Mouse (Mus musculus) midbrain, embryonic 14.5 days (tissue): ENCODE data around the gene Nudt4. TPM values are rescaled to one million over a fixed set of nuclear protein-coding genes. Genes with fewer than 3 reads are reported as not detected.

Source experiments
- ATAC-seq: fragments of 200-750 bp; cut with Nextera tagmentation; 2 replicates; pipeline ENCODE4 v1.8.0; 2017; ENCODE audit warnings: moderate number of reproducible peaks, moderate library complexity; ENCODE audit not compliant: low FRiP score, low TSS enrichment
- DNase-seq: peaks from one replicate; pipeline ENCODE4 v3.0.0-alpha.2; 2015
- H3K27ac ChIP-seq: fragments of 300-500 bp; sonication (generic); replicated peaks from 2 replicates; pipeline ENCODE4 v1.5.1; 2014; ENCODE audit warnings: mild to moderate bottlenecking, low read depth, low read length, moderate library complexity
- H3K27me3 ChIP-seq: fragments of 300-500 bp; sonication (generic); 2 replicates; pipeline ENCODE4 v1.6.1; 2014; ENCODE audit warnings: low read length, control low read depth, mixed read lengths; ENCODE audit not compliant: control insufficient read depth, insufficient read depth
- H3K36me3 ChIP-seq: fragments of 300-500 bp; sonication (generic); 2 replicates; pipeline ENCODE4 v1.6.1; 2014; ENCODE audit warnings: low read length, control low read depth; ENCODE audit not compliant: control insufficient read depth, insufficient read depth
- H3K4me1 ChIP-seq: fragments of 300-500 bp; sonication (generic); 2 replicates; pipeline ENCODE4 v1.6.1; 2014; ENCODE audit warnings: mild to moderate bottlenecking, antibody characterized with exemption, low read length, control low read depth; ENCODE audit not compliant: control insufficient read depth, insufficient read depth
- H3K4me2 ChIP-seq: fragments of 300-500 bp; sonication (generic); 2 replicates; pipeline ENCODE4 v1.6.1; 2014; ENCODE audit warnings: mild to moderate bottlenecking, low read length, moderate library complexity
- H3K4me3 ChIP-seq: fragments of 300-500 bp; sonication (generic); replicated peaks from 2 replicates; pipeline ENCODE4 v1.5.1; 2014; ENCODE audit warnings: low read depth, low read length
- H3K9ac ChIP-seq: fragments of 300-500 bp; sonication (generic); replicated peaks from 2 replicates; pipeline ENCODE4 v1.6.1; 2014; ENCODE audit warnings: mild to moderate bottlenecking, low read length, moderate library complexity
- H3K9me3 ChIP-seq: fragments of 300-500 bp; sonication (generic); 2 replicates; pipeline ENCODE4 v1.6.1; 2016; ENCODE audit warnings: low read length, control low read depth, mixed read lengths; ENCODE audit not compliant: control insufficient read depth
- WGBS: fragments of 180-500 bp; shearing (Covaris S2); extraction: QIAGEN DNeasy Blood & Tissue Kit; methylation state at CpG from one replicate; pipeline ENCODE4 v1.1.7; 2014; 5-methylcytosine and 5-hydroxymethylcytosine counted together
- polyA plus RNA-seq: library from polyadenylated mRNA; unstranded; fragments of >200 nt; fragmentation: Nextera tagmentation; extraction: Ambion mirVana; gene quantifications from 2 replicates; pipeline ENCODE4 v1.2.1, GENCODE M21; 2014

The Nudt4 gene
- polyA plus RNA-seq: 64.9 and 80.0 TPM in 2 replicates

DNA sequence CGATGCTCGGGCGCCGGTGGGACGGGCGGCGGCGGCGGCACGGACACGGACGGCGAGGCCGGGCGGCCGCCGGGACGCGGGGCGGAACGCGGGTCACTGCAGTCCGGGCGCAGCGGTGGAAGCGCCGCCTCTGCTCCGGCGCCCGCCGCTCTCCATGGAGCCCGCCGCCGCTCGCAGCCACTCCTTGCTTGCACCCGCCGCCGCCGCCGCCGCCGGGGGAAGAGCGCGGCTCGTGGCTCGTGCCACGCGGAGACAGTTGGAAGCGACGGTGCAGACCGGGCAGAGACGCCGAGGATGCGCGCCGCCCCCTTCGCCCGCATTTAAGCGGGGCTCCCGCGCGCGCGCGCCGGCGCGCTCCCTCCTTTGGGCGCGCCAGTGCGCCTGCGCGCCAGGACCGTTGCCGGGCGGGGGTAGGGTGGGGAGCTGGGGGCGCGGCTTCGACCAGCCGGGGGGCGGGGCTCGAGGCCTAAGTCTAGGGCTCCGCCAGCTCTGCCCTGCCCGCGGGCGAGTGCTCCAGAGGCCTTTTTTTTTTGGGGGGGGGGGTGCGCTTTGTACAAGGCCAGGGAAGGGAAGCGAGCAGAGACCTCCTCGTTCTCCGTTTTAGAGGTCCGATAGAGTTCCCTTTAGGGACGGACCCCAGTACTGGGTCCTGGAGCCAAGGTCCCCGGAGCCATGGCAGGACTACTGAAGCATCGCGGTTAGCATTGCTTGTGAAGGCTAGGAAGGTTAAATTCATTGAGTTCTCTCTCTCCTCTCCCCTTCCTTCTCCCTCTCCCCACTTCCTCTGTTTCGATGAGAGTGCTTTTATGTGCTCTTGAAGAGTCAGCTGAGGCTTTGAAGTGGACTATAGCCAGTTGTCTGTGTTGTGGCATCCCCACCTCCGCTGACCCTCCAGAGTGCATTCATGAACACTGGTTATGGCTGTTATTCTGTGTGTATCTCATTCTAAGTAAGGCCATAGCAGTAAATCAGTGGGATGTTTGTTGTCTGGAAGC lies at the start of gene Nudt4:
Gene Nudt4, minus strand, starts transcription at position 296 of the 995 bp plus-strand sequence.
- WGBS: 1% methylated on average over 70 of the region's 97 CpGs

DNA sequence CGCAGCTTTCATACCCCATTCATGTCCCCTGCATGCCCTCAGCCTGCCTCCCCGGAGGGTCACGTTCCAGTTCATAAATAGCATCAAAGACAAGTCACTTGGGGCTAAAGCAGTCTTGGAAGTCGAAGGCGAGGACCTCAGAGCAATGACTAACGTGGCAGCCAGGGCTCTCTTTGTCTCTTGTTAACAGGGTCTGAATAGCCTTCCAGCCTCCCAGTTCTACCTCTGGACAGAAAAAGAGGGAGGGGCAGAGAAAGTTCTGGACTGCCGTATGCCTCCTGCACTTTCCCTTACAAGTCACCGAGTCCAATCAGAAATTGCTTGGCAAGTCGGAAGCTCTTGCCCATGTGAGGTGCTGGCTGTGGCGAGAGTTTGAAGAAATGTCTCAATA lies 47.4 kb upstream of the Nudt4 start:
- no peaks in the 10 kb centered on the region for H3K9me3 ChIP-seq
- no peak overlapping the region for H3K4me3 ChIP-seq
- H3K4me2 ChIP-seq: no peak overlapping the region
- no peaks in the 10 kb centered on the region for H3K36me3 ChIP-seq
- no peak overlapping the region for H3K9ac ChIP-seq
- WGBS: 38% methylated on average over 10 of the region's 10 CpGs
- H3K4me1 ChIP-seq: 0 out of 2 replicates have a peak, but pooled peaks cover 6% of the 10 kb centered on the region
- ATAC-seq: no peak; the same call in 1 of the 2 replicates
- H3K27ac ChIP-seq: no peak overlapping the region
- no peaks in the 10 kb centered on the region for H3K27me3 ChIP-seq
- DNase-seq: no peak

More for the DNA sequence above, at the start of gene Nudt4:
- ATAC-seq: peak; percentile 92
- Histone ChIP-seq H3K36me3 (no peaks in the 10 kb centered on the region), H3K27me3 (no peaks in the 10 kb centered on the region), H3K4me2 (peak within 1 kb of the TSS; percentile 86), H3K27ac (peak within 1 kb of the TSS; percentile 92), H3K4me1 (peaks cover 21% of the 10 kb centered on the region; the same call in 1 of the 2 replicates), H3K4me3 (peak within 1 kb of the TSS; percentile 87), H3K9me3 (no peaks in the 10 kb centered on the region), H3K9ac (peak within 1 kb of the TSS; percentile 87)
- DNase-seq: peak; percentile 98

DNA sequence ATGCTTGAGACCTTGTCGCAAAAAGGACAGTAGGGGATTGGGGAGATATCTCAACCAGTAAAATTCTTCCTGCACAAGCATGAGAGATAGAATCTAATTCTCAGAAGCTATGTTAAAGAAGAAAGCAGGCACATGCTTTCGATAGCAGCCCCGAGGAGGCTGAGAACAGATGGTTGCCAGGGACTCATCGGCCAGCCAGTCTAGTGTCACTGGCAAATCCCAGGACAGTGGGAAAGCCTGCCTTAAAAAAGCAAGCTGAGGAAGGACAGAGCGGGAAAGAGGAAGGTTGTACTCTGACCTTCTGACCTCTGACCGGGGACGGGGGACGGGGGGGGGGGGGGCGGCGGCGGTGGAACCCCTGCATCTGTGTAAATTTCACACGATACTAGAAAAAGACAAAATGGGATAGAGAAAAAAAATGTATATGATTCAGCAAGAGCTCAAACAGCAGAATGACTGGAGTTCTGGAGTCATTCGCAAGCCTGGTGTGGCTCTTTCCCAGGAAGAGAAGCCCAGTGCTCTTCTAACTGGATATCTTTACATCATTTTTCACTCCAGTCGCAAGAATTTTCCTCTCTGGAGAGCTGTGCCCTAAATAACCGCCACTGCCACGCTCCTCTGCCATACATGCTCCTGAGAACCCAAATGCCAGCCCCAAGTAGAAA lies 46.9 kb upstream of the Nudt4 start:
- 53% methylated on average over 14 of the region's 16 CpGs for WGBS
- no peak overlapping the region for H3K27ac ChIP-seq
- H3K27me3 ChIP-seq: no peaks in the 10 kb centered on the region
- no peaks in the 10 kb centered on the region for H3K9me3 ChIP-seq
- no peak for DNase-seq
- no peak for ATAC-seq
- H3K4me3 ChIP-seq: no peak overlapping the region
- 0 out of 2 replicates have a peak, but pooled peaks cover 6% of the 10 kb centered on the region for H3K4me1 ChIP-seq
- H3K4me2 ChIP-seq: no peak overlapping the region
- H3K9ac ChIP-seq: no peak overlapping the region
- no peaks in the 10 kb centered on the region for H3K36me3 ChIP-seq

DNA sequence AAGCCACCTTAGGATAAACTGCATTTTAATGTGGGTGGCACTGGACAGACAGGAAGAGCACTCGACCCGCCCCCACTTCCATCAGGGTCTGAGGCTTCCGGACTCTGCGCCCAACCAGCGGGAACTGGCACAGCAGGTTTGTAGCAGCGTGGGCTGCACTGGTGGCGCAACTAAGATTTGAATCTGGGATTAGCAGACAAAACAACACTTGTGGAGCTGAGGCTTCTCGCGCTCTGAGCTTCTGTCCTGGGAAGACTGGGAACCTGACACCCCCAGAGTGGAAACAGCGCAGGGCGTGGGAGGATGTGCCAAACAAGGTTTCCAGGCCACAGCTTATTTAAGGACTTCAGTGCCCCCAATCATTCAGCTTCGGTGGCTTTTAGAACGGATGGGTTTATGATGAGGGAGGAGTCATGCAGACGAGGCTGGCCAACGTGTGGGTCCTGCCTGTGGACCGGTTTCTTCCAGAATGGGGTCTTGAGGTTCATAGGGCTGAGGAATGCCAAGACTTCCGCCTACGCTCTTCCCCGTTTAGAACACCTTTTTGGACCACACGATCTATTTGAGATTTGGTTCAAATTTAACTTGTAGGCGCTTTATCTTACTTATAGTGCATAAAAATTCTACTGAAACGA lies 41.1 kb upstream of the Nudt4 start:
- Histone ChIP-seq H3K27me3 (no peaks in the 10 kb centered on the region), H3K27ac (no peak overlapping the region), H3K36me3 (no peaks in the 10 kb centered on the region), H3K4me3 (no peak overlapping the region), H3K9me3 (no peaks in the 10 kb centered on the region), H3K9ac (no peak overlapping the region), H3K4me2 (no peak overlapping the region), H3K4me1 (no peaks in the 10 kb centered on the region)
- WGBS: 72% methylated on average over 22 of the region's 22 CpGs
- ATAC-seq: no peak
- DNase-seq: no peak

DNA sequence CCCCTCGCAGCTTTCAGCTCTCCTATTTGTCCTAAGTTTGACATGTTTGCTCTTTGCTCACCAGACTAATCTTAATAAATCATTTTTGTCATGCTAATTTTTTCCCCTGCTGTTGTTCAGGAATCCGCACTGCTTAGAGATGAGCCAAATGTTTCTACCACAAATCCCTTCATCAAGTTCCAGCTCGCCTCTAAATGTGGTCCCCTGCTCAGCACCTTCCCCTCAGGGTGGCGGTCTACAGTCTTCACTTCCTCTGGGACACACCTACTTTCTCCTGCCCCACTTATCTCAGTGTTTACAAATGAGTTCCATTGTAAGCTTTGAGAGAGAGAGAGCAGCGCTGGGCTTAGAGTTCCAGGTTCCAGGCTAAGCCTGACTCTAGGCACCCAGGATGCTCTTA lies 36.6 kb upstream of the Nudt4 start:
- no peak for ATAC-seq
- 29% methylated on average over 5 of the region's 5 CpGs for WGBS

DNA sequence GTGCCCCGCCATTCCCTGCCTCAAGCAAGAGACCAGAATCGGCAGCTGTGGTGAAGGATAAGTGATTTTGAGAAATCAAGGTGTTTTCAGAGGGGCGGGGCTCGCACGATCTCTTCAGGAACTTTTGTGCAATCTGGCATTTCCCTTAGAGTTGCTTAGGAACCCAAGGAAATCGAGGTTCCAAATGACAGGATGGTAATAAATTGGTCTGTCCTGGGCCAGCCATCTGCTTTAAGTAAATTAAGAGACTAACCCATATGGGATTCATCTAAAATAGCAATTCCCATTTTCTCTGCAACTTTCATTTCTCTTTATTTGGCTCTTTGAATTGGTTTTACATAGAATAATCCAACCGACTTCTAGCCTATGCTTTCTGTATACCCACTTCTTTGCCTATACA lies 35.8 kb upstream of the Nudt4 start:
- Histone ChIP-seq H3K4me3 (no peak overlapping the region), H3K9me3 (no peaks in the 10 kb centered on the region), H3K4me1 (no peaks in the 10 kb centered on the region), H3K4me2 (no peak overlapping the region), H3K9ac (no peak overlapping the region), H3K27me3 (no peaks in the 10 kb centered on the region), H3K36me3 (no peaks in the 10 kb centered on the region), H3K27ac (no peak overlapping the region)
- WGBS: 89% methylated on average over 7 of the region's 7 CpGs
- ATAC-seq: no peak
- no peak for DNase-seq

More for the DNA sequence above, 36.6 kb upstream of the Nudt4 start:
- Histone ChIP-seq H3K4me3 (no peak overlapping the region), H3K9ac (no peak overlapping the region), H3K4me2 (no peak overlapping the region), H3K36me3 (no peaks in the 10 kb centered on the region), H3K27ac (no peak overlapping the region), H3K4me1 (no peaks in the 10 kb centered on the region), H3K27me3 (no peaks in the 10 kb centered on the region), H3K9me3 (no peaks in the 10 kb centered on the region)
- no peak for DNase-seq

DNA sequence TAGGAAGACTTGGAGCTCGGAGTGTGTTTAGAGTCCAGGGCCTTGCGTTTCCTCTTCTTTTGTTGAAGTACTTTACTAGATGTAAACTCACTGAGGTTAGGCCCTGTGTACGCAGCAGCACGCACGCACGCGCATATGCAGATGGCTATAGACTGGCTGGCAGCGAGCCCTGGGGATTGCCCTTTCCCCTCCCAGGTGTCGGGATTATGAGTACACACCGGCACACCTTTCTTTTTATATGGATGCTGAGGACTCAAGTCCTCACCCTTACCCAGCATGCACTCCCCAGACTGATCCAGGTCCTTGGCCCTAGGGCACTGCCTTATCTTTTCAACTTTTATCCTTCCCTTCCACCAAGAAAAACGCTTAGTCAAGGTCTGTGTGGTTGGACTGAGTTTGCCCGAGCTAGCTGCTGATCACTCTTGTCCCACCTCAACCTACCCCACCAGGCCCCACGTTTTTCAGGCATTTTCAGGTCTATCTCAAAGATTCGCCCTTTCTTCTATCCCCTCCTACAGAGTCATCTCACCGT lies 34.2 kb upstream of the Nudt4 start:
- Histone ChIP-seq H3K27ac (no peak overlapping the region), H3K4me1 (no peaks in the 10 kb centered on the region), H3K36me3 (no peaks in the 10 kb centered on the region), H3K9me3 (no peaks in the 10 kb centered on the region), H3K4me3 (no peak overlapping the region), H3K4me2 (no peak overlapping the region), H3K27me3 (no peaks in the 10 kb centered on the region), H3K9ac (no peak overlapping the region)
- WGBS: 81% methylated on average over 15 of the region's 15 CpGs
- no peak for DNase-seq
- no peak for ATAC-seq

DNA sequence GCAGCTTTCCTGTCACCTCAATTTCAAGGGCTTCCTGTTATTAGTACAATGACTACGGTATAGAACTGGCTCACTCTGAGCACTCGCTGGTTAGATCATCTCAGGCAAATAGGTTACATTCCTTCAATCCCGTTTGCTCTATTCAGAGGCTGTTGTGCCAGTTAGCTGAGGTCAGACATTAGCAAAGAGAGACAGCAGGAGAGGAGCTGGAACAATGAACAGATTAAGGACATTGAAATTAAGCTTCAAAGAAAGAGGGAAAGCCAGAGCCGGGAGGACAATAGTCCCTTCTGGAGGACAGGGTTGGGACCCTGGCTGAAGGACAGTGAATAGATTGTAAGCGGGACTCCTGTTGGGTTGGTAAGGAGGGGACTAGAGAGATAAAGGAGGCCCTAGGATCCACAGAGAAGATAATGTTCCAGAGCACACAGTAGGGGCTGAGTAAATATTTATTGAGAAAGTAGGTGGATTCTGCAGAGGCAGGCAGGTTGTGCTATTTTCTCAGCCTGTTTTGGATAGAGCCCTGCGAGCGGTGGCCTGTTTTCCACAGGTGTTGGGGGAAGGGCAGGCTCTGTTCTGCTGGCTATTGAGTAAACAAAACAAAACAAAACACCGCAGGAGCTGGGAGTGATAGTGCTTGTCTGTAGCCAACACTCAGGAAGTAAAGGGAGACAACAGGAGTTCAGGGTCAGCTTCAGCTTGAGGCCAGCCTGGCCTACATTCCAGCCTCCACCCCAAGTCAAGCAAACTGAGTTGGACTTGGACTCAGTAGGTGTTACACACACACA lies 32.1 kb upstream of the Nudt4 start:
- 8% methylated on average over 8 of the region's 8 CpGs for WGBS
- Histone ChIP-seq H3K27me3 (no peaks in the 10 kb centered on the region), H3K9me3 (no peaks in the 10 kb centered on the region), H3K4me2 (no peak overlapping the region), H3K4me3 (no peak overlapping the region), H3K9ac (no peak overlapping the region), H3K27ac (no peak overlapping the region), H3K4me1 (no peaks in the 10 kb centered on the region), H3K36me3 (no peaks in the 10 kb centered on the region)
- ATAC-seq (0 out of 2 replicates have a peak, but pooled peaks have one; percentile 31), DNase-seq (peak; percentile 44)
